Mouse (Mus musculus): Measurements from ENCODE around the gene Yaf2.

The Yaf2 gene

DNA sequence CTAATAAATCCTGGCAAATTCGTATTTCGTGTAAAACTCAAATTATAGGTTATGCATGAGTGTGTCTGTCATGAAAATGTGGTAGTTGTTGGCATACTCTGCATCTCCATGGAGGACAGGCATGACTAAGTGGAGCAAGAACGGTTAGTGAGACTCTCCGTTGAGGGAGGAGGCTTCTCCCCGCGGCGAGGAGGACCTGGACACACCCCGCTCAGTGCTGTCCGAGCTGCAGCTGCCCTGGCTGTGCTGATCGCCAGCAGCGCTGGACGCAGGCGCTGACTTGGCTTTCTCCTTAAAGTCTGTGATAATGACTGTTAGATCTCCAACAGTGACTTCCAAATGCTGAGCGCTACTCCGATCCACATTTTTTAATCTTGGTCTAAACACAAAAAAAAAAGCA, 51.5 kb downstream of the Yaf2 start:
- no peak for DNase-seq (ENCODE audit: low spot score)

DNA sequence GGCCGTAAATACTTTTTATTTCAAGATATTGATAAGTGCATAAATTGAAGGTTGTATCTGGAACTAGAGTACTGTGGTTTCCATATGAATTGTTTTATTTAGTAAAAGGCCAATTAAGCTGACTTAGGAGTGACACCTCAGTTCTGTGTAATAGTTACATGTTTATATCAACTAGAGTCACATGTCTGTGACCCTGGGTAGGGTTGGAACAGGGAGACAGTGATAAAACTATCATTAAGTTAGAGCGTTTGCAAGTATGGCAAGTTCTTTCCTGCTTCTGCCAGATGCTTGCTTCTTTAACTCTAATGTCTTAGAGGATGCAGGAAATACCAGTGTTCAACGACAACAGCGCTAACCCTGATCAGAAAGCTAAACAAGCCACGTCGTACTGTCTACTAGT, 52.4 kb downstream of the Yaf2 start:
- DNase-seq (ENCODE audit: low spot score), result no peak

DNA sequence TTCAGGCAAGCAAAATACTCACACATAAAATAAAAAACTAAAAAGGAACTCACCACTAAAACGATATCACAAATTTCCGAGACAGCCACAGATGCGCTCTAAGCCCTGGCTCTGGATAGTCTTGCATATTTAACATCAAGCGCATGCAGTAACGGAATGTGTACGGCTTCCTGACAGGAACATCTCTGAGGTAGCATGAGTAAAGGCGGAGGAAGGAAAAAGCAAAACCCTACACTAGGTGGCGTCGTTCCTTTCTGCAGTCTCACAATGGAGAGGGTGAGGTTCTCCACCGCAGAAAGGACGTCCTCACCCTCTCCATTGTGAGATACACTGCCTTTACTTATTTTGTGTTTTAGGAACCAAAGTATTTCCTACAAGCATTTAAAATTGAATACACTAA, 53.4 kb downstream of the Yaf2 start:
- DNase-seq (ENCODE audit: low spot score), result no peak

DNA sequence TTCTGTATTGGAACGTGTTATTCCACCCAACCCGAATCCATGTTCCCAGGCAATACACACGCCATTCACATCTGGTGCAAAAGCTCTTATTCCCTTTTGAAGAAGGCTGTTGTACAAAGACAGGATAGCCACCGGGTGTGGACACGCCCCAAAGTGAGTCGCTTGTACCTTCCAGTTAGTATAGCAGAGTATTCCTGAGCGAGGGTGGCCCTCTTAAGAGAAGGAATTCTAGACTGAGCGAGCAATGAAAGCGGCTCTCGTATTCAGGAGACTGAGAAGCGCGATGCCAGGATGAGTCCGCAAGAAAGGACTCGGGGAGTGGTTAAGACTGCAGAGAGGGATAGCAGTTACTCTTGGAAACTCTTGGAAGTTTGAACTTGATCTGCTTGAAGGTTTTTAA, 60.5 kb downstream of the Yaf2 start:
- no peak for DNase-seq (ENCODE audit: low spot score)

DNA sequence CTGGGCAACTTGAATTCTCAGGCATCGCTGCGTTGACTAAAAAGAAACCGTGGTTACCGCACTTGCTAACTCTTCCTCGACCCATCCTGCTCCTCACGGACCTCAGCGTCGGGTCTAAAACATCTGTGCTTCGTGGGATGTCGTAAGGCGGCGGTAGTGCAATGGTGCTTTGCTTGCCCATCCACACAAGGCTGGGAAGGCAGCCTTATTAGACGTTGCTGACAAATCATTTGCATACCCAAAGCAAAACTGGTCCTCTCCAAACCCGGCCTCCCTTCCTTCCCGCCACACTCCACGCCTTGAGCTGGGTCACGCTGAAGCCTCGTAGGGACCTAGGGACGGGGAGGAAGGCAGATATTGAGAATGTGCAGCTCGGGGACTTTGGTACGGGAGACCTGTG, 61.1 kb downstream of the Yaf2 start:
- no peak for DNase-seq (ENCODE audit: low spot score)

DNA sequence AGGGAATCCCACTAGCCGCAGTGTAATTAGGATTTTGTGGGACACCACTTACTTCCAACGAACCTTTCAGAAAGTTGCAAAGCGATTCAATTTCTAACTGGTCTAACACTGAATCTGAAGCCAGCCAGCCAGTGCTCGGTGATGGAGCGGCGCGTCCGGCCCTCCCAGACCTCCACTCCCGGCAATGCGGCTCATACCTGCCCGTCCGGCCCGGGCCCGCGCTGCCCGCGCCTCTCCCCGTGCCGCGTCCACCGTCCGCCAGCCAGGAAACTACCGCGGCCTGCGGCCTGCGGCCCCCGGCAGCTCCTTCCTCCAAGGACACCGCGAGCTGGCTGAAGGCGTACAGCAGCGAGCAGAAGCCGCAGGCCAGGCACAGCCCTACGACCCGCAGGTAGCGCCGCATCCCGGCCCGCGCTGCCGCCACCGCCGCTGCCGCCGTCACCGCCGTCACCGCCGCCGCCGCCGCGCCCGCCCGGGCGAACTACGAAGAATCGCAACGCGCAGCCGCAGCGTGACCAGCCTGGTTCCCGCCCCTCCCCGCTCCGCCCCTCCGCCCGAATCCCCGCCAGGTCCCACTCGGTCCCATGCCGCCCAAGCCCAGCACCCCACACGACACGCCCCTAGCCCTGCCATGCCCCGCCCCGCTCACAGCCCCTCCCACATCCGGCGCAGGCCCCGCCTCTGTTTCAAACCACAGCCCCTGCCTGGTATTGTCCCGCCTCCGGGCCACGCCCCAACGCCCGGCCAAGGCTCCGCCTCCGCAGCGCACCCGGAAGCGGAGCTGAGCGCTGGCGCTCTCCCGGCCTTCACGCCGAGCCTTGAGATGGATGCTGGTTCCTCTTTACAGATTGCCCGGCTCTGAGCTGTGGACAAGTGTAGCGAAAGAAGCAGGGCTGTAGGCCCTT, 61.8 kb downstream of the Yaf2 start, which contains the start of gene Gxylt1:
Gene Gxylt1, minus strand, starts transcription at position 501 of the 905 bp plus-strand sequence.
- DNase-seq (ENCODE audit: low spot score), result peak; percentile 99

DNA sequence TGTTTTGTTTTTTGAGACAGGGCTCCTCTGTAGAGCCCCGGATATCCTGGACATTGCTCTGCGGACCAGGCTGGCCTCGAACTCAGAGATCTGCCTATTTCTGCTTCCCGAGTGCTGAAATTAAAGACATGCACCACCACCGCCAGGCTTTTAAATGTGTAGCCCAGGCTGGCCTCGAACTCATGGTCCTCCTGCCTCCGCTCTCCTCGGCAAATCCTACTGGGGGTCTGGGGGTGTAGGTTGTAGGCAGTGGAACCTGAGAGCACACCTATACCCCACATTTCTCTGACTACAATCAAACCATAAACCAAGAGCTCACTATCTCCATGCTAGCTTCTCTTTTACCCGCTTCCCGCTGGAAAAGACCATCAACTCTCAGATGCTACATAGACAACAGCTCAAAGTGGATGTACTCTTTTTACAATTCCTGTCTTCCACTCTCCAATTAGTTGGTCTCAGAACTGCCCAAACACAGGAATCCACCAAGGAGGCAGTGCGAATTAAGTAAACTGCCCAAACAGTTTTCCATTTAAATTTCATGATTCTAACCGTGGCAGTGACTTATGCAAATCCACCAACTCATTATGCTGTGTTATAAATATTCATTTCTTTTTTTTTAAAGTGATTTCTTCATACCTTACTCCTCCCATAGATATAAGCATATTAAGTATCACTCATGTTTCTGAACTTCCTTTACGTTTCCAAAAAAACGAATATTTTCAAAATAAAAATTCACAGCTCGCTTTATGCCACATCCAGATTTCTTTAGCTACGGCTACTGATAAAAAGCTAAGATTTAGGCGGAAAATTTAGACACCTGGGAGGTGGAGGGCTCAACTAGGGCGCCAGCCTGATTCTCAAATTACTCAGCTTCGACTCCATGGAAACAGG, 62.7 kb downstream of the Yaf2 start:
- no peak for DNase-seq (ENCODE audit: low spot score)

DNA sequence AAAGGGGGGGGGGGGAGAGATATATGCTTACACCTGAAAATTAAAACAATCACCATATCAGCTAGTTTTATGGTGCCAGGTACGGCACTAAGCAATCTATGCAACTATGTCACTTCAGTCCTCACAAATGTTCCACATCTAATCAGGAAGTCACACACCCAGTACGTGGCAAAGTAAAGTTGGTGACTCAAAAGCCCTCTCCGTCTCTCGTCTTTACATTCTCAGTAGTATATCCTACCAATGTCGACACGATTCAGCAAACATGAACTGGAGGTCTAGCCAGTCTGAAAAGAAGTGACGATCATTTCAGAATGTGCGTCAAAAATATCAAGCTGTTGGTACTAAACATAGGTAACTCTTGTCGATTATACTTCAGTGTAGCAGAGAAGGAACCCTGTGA, 63.8 kb downstream of the Yaf2 start:
- no peak for DNase-seq (ENCODE audit: low spot score)

DNA sequence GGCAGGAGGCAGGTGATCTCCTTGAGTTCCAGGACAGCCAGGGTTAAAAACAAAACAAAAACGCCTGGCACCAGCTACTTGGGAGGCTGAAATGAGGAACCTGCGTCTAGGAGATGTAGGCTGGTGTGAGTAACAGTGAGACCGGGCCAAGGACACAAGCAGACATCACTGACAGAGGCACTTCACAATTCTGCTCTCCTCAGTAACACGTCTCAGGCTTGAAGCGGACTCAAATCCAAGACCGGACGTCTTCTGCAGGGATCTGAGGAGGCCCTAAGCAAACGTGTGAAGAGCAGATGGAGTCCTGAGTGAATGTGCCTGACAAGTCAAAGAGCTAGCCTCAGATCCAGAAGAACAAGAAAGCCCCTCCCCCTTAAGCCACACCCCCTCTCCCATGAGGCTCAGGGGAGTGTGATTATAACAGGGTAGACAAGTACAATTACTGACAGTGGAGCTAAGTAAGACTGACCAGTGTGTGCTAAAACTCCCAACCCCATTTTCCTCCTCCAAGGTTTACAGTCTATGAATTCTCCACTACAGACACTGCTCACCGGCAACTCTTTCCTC, 66.4 kb downstream of the Yaf2 start:
- no peak for DNase-seq (ENCODE audit: low spot score)

DNA sequence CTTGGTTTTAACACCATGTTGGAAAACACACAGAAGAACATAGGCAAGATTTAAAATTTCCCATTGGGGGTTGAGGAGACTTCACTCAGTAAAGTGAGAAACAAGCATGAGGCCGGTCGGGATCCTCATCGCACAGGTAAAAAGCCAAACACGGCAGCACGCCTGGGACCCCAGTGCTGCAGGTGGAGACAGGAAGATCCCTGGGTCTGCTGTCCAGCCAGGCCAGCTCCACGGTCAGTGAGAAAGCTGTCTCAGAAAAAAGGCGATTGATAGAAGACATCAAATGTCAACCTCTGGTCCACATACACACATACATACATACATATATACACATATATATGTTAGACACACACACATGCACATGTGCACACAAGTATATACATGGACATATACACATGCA, 67.2 kb downstream of the Yaf2 start:
- no peak for DNase-seq (ENCODE audit: low spot score)

DNA sequence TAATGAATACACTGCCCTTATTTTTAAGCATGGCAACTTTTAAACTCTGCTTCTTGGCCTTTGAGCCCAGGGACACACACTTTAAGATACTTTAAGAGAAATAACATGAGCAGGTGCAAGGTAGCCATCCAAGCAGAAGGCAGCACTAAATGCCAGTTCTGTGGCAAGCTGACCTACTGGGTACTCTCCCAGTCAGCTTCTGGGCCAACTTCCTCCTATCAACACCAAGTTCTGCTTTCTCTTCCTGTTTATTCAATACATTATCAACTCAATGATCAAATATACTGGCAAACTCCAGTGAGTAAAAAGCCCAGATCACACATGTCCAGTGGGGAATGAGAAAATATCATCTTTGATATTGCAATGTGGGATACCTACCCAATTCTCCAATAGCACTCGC, 68.7 kb downstream of the Yaf2 start:
- DNase-seq (ENCODE audit: low spot score), result no peak

DNA sequence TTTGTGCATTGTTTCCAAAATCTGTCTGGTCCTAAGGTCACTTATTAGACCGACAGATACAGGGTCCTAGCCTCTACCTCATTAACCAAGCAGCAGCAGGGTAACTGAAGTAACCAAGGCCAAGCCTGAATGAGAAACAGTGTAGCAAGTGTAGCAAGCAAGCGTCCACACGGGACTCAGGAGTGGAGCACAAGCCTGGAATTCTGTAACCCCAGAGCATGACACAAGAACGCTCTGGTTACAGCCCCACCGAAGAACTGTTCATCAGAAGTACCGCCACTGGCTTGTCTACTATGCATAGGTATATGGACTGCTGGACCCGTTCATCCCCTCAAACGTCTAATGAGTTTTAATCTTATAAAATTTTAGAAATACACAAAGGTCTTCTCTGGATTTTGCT, 69.3 kb downstream of the Yaf2 start:
- no peak for DNase-seq (ENCODE audit: low spot score)

DNA sequence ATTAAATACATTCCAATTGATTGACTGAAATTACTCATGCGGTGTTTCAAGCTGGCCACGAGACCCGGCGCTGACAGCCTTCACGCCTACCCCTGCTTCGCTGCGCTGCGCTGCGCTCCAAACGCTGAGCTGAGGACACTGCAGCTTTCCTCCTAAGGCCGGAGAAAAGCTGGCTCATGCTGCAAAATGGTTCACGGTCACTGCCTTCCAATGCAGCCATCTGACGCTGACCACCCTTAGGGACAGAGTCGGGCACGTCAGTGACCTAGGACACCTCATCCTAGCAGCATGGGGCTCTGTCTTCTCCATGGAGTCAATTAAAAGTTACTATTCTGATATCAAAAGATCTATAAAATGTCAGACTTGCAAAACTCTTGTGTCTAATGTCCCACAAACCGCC, 70.4 kb downstream of the Yaf2 start:
- no peak for DNase-seq (ENCODE audit: low spot score)

DNA sequence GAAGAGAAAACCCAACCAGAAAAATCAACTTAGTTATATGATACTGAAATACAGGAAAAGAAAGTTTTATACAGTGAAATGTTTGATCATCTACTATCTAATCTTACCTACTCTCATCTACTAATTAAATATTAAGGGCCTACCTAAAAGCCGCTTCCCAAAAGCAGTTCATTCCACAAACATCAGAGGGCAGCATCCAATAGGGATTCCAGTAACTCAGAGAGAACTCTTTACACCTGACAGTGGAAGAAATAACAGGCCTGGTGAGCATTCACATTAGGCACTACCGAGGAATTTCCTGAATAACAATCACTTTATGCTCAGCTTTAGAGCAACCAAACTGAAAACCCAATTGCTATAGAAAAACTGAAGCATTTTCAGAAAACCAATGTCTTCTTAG, 71.0 kb downstream of the Yaf2 start:
- peak; percentile 52 for DNase-seq (ENCODE audit: low spot score)

DNA sequence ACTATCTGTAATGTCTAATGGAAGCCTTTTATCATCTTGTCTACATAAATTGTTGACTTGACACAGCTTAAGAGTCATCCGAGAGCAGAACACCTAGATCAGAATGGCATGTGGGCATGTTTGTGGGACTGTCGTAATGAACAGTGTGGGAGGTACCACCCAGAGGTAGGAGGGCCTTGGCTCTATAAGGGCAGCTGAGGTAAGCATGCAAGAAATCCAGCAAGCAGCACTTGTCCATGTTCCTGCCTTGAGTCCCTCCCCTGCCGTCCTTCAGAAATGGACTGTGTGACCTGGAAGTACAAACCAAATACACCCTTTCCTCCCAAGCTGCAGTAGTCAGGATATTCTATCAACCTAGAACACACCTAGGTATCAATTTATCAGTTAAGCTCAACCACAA, 71.5 kb downstream of the Yaf2 start:
- DNase-seq (ENCODE audit: low spot score), result no peak

DNA sequence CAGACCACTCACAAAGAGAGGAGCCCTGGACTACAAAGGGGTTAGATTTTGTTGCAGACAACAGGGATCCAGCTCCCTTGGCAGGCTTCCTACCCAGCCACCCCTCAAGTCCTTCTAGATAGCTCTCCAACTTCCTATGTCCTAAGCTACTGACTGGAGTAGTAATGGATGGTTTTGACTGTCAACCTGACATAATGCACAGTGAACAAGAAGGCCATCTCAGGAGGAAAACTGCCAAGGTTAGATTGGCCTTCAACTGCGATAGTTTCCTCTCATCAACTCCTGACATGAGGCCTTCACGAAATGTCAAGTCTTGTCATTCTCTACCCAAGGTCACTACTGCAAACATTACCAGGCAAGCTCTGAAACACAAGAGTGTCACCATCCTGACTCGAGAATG, 72.5 kb downstream of the Yaf2 start:
- no peak for DNase-seq (ENCODE audit: low spot score)

DNA sequence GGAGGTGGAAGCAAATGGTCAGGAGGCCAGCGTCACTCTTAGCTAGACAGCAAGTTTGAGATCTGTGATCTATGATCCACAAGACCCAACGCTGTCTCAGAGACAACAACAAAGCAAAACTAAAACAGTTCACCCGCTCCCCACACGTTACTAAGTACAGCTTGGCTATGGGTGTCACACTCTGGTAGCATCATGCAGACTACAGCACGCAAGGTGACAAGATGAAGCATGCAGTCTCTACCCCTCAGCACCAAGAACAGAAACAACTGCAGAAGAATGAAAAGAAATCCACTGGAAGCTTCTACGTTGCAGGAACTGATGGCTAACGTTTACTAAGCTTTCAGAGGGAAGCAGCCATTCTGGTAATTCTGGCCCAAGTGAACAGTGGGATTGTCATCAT, 73.2 kb downstream of the Yaf2 start:
- DNase-seq (ENCODE audit: low spot score), result no peak

DNA sequence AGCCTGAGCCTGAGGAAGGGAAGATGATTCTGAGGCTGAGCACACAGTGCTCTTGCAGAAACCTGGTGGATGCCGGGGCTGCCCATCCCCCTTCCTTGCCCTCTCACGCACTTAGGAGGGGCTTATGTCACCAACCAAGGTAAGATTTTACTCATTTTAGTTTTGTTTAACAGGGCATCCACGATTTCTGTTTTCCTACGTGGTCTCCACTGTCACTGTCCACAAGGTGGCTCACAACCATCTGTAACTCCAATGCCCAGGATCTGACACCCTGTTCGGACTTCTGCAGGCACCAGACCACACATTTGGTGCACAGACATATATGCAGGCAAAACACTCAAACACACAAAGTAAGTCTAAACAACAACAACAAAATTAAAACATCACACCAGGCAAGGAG, 73.9 kb downstream of the Yaf2 start:
- DNase-seq (ENCODE audit: low spot score), result no peak

DNA sequence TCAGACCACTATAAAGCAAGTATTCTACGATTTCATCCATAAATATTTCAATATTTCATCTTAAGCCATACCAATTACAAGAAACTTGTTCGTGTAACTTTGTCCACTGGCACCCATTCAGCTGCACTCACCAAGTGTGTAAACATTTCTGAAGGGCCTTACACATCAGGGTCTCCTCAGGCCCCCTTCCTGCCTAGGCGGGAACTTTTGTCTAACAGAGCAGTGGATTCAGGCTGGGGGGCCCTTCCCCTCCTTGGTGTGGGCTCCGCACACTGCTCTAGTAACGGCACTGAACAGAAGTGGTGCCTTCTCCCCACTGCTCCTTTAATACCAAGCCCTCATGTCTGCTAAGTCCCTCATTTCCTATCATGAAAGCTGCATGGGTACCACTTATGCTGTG, 74.5 kb downstream of the Yaf2 start:
- DNase-seq (ENCODE audit: low spot score), result no peak

DNA sequence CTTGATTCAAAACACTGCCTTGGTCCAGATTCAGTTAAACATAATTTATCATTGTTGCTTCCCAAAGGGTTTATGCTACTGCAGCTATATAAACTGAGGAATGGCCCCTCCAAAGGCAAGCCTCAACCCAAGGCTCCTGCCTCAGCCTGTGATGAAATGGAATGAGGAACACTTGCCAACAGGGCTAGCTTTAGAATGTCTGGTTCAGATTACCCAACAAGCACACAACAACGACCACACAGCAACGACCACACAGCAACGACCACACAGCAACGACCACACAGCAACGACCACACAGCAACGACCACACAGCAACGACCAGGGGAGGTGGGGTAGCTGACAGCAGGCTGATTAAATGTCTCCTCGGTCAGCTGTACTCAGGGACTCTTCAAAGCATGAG, 76.8 kb downstream of the Yaf2 start:
- DNase-seq (ENCODE audit: low spot score), result no peak

DNA sequence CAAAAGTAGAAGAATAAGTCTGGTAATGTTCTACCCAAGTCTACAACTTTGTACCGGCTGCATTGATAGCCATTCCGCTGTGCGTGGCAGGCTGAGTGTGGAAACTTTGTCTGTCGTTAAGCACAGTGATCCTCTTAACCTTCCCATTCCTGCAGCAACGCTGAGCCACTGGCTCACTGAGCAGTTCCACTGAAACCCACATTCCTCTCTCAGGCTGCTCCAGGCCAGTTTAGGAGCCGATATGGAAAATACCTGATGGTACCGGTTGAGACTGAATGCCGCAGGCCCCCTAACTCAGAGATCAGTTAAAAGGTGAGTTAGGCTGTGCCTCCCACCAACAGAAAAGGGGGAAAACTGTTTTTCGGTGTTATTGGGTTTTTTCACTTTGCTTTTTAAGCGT, 81.4 kb downstream of the Yaf2 start:
- no peak for DNase-seq (ENCODE audit: low spot score)

DNA sequence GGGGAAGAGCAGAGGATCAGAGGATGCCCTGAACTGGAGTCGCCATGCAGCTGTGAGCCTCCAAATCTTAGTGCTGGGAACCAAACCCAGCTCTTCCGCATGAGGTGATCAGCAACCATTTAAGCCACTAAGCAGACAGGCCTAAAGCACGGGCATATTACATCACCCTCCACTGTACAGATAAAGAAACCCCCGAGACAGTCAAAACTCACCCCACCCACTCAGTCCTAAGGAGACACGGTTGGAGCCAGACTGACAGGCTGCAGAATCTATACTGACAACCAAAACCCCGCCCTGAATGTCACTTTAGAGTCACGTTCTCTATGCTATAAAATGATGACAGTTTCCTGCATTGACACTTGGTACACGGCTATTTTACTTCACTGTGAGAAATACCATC, 83.6 kb downstream of the Yaf2 start:
- no peak for DNase-seq (ENCODE audit: low spot score)

DNA sequence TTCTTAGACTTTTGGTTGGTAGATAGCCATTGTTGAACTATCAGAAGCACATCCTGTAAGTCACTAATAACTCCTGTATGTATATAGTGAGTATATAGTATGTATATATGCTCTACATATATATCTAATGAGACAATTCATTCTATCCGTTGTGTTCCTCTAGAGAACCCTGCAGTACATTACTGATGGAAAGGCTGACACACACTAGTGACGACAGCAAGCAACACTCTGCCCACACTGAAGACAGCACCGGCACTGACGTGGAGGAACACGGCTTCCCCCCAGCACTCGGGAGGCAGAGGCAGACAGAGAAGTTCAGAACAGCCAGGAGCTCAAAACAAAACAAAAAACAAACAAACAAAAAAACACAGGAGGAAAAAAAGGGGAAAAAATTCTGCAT, 84.3 kb downstream of the Yaf2 start:
- DNase-seq (ENCODE audit: low spot score), result no peak

Data from T-cell, adult 2 months (primary cell).